Mouse (Mus musculus): Measurements from ENCODE around the gene Tmem274. TPM values are rescaled to one million over a fixed set of nuclear protein-coding genes. Genes with fewer than 3 reads are reported as not detected.

The Tmem274 gene
- total RNA-seq, 2 experiments from 2014 or later: not detected

GRCm38 (mm10) chr4:149526330-149526729 is 49.2 kb downstream of the Tmem274 start:
- no peak for DNase-seq

- DNase-seq: no peak
Measured at GRCm38 (mm10) chr4:149527621-149528354, 50.6 kb downstream of the Tmem274 start.

GRCm38 (mm10) chr4:149529691-149530090 is 52.5 kb downstream of the Tmem274 start:
- DNase-seq: no peak

Other genes starting within 250 kb of the Tmem274 start
- 100 to 1,000 TPM; 391 to 406 TPM for gene Kif1b, start 169.7 kb upstream of the Tmem274 start, total RNA-seq (2021)
- gene Ube4b, start 50.6 kb upstream of the Tmem274 start, total RNA-seq (2021): 100 to 1,000 TPM; 100 TPM
- not detected for gene Rbp7, start 22.4 kb upstream of the Tmem274 start, total RNA-seq (2021)
- 1 to 10 TPM; 8.3 to 8.4 TPM for gene Nmnat1, start 7.8 kb downstream of the Tmem274 start, total RNA-seq (2021)
- gene Lzic, start 7.9 kb downstream of the Tmem274 start, total RNA-seq (2021): 10 to 100 TPM; 19.4 to 23.6 TPM
- 10 to 100 TPM; 33.6 to 37.4 TPM for gene Ctnnbip1, start 40.9 kb downstream of the Tmem274 start, total RNA-seq (2021)
- 100 to 1,000 TPM; 747 to 821 TPM for gene Clstn1, start 109.1 kb downstream of the Tmem274 start, total RNA-seq (2021)
- gene Pik3cd, start 225.2 kb downstream of the Tmem274 start, total RNA-seq (2021): 10 to 100 TPM; 20.8 to 25.0 TPM

Data from layer of hippocampus, postnatal 36 days (tissue).